Mouse (Mus musculus): ENCODE measurements around the gene Rft1. TPM values are rescaled to one million over a fixed set of nuclear protein-coding genes. Genes with fewer than 3 reads are reported as not detected.
"Not testable (repeated sequence)": the region's sequence is repeated elsewhere in the genome, so short reads cannot be mapped to it uniquely, and the experiment has no call there.

Gene Rft1
- total RNA-seq, 1 experiment from 2014 or later = 22.2 TPM

- ATAC-seq (replicated peaks; ENCODE audit: insufficient number of reproducible peaks, low FRiP score, low TSS enrichment, poor library complexity, severe bottlenecking) = no peak; the same call in 1 of the 2 replicates
Observed at GRCm38 (mm10) chr14:30714799-30715617, 60.8 kb downstream of the Rft1 start, which contains the start of gene Sfmbt1. TSS of gene Sfmbt1 (plus strand) at chr14:30714849.

DNA sequence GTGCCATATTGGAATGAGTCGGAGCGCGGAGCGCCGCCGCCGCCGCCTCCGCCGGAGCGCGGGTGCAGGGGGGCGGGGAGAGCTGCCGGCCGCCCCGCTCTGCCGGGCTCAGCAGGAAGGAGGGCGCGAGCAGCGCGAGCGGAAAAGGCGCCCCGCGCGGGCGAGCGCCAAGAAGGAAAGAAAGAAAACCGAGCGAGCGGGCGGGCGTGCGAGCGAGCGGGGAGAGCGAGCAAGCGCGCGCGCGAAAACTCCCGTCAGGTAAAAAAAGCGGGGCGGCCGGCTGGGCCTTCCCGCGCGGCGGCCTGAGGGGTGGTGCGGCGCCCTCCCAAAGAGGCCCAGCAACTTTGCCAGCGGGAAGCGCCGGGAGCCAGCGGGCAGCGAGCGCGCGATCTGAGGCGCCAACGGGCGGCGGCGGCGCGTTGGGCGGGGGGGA, 61.5 kb downstream of the Rft1 start:
- no peak for ATAC-seq (replicated peaks; ENCODE audit: insufficient number of reproducible peaks, low FRiP score, low TSS enrichment, poor library complexity, severe bottlenecking)

- ATAC-seq (replicated peaks; ENCODE audit: insufficient number of reproducible peaks, low FRiP score, low TSS enrichment, poor library complexity, severe bottlenecking) = 0 out of 2 replicates have a peak, but pooled peaks have one; percentile 2
Observed at GRCm38 (mm10) chr14:30716051-30716952, 62.1 kb downstream of the Rft1 start.

- ATAC-seq (replicated peaks; ENCODE audit: insufficient number of reproducible peaks, low FRiP score, low TSS enrichment, poor library complexity, severe bottlenecking) = peak; percentile 50; the same call in 1 of the 2 replicates
Observed at GRCm38 (mm10) chr14:30716953-30717285, 62.8 kb downstream of the Rft1 start.

DNA sequence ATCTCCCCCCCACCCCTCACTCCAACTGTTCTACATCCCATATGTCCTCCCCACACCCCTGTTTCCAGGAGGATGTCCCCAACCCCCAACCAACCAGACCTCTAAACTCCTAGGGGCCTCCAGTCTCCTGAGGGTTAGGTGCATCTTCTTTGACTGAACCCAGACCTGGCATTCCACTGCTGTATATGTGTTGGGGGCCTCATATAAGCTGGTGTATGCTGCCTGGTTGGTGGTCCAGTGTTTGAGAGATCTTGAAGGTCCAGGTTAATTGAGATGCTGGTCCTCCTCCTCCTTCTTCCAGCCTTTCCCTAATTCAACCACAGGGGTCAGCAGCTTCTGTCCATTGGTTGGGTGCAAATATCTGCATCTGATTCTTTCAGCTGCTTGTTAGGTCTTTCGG, 64.5 kb downstream of the Rft1 start:
- ATAC-seq (replicated peaks; ENCODE audit: insufficient number of reproducible peaks, low FRiP score, low TSS enrichment, poor library complexity, severe bottlenecking) = not testable (repeated sequence)

DNA sequence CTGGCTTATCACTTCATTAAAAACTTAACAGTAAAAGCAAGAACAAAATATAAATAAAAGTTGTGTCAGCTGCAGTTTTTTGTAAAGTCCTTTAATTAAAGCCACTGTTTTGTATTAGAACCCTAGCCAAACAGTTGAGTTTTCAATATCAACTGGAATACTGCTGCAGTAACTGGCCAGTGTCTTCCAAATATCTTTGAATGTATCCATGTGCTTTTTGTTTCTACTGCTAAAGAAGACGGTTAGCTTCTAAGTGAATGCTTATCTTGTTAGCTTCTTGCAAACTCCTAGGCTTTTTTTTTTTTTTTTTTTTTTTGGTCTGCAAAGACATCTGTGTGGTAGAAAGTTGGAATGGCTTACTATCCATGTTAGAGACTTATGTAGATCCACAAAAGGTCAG, 65.4 kb downstream of the Rft1 start:
- no peak for ATAC-seq (replicated peaks; ENCODE audit: insufficient number of reproducible peaks, low FRiP score, low TSS enrichment, poor library complexity, severe bottlenecking)

GRCm38 (mm10) chr14:30721850-30722249, 67.7 kb downstream of the Rft1 start:
- no peak for ATAC-seq (replicated peaks; ENCODE audit: insufficient number of reproducible peaks, low FRiP score, low TSS enrichment, poor library complexity, severe bottlenecking)

DNA sequence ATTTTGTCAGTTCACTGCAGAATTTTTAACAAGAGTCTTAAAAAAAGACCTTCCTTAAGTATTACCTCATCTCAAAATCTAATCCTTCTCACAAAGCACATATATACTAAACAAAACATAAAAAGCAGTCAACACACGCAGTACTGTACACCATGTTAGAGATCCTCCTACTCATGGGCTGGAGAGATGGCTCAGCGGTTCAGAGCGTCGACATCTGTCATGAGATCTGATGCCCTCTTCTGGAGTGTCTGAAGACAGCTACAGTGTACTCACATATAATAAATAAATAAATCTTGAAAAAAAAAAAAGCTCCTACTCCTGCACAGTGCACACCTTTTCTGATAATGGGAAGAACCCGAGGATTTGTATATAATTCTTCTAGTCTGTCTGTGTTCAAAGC, 68.2 kb downstream of the Rft1 start:
- ATAC-seq (replicated peaks; ENCODE audit: insufficient number of reproducible peaks, low FRiP score, low TSS enrichment, poor library complexity, severe bottlenecking) = no peak

GRCm38 (mm10) chr14:30731896-30732295, 77.7 kb downstream of the Rft1 start:
- no peak for ATAC-seq (replicated peaks; ENCODE audit: insufficient number of reproducible peaks, low FRiP score, low TSS enrichment, poor library complexity, severe bottlenecking)

GRCm38 (mm10) chr14:30734665-30735064, 80.5 kb downstream of the Rft1 start:
- ATAC-seq (replicated peaks; ENCODE audit: insufficient number of reproducible peaks, low FRiP score, low TSS enrichment, poor library complexity, severe bottlenecking) = no peak

GRCm38 (mm10) chr14:30735810-30736209, 81.7 kb downstream of the Rft1 start:
- no peak for ATAC-seq (replicated peaks; ENCODE audit: insufficient number of reproducible peaks, low FRiP score, low TSS enrichment, poor library complexity, severe bottlenecking)

DNA sequence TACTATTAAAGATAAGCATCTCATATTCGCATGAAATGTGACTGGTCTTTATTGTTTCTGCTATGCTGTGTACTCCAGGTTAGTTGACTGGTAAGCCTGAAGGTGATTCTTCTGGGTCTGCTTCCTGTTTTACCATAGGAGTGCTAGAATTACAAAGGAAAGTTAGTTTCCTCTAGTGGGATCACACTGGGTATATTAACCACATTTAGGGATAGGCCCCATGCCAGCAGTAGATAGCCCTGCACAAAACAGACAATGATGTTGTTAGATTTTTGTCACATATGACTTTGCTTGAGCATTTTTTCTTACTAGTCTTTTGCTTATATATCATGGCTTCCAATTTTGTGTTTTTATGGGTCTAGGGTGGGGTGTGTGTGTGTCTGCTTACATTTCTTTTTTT, 82.3 kb downstream of the Rft1 start:
- no peak for ATAC-seq (replicated peaks; ENCODE audit: insufficient number of reproducible peaks, low FRiP score, low TSS enrichment, poor library complexity, severe bottlenecking)

Other genes starting within 250 kb of the Rft1 start
- gene Dcp1a, start 174.8 kb upstream of the Rft1 start, total RNA-seq (2017) = 17.9 to 41.2 TPM (median 31.6 TPM) in 3 replicates
- gene Cacna1d, start 162.9 kb upstream of the Rft1 start, total RNA-seq (2017) = 3.2 to 5.0 TPM (median 3.7 TPM) in 3 replicates
- 278 to 467 TPM (median 383 TPM) in 3 replicates for gene Tkt, start 106.0 kb upstream of the Rft1 start, total RNA-seq (2017)
- gene Prkcd, start 28.1 kb upstream of the Rft1 start, total RNA-seq (2017) = 610 to 725 TPM (median 637 TPM) in 3 replicates
- 2.5 to 6.9 TPM (median 6.1 TPM) in 3 replicates for gene Sfmbt1, start 60.5 kb downstream of the Rft1 start, total RNA-seq (2017)
- 6.1 to 14.1 TPM (median 11.7 TPM) in 3 replicates for gene Tmem110, start 171.2 kb downstream of the Rft1 start, total RNA-seq (2017)
- 0.49 to 1.3 TPM in 2 of 3 replicates, not detected in the other for gene Mustn1, start 224.8 kb downstream of the Rft1 start, total RNA-seq (2017)
- not detected in 3 replicates for gene Itih4, start 232.1 kb downstream of the Rft1 start, total RNA-seq (2017)